Mouse (Mus musculus): ENCODE measurements at regions not wholly inside any gene's neighbourhood (a gene's known extent, or its start where the extent isn't known, plus 50 kb on each side); places are given as distances from the start of the nearest gene placed in this dataset.

DNA sequence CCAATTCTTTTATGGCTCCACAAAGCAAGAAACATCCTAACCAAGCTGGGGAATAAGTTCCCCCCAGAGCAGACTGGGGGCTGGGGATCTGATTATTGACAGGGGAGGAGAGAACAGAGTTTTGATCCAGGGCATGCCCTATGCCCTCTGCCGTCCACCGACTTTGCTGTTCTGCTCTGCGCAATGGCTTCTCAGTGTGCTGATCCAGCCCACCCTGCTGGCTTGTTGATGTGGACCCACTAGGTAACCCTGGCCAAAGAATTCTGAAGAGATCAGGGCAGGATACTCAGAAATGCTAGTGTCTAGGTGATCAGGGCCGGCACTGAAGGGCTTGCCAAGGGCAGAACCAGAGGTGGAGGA is 327.8 kb upstream of the Sall1 start:
- no peak overlapping the region for H3K27ac ChIP-seq (replicated peaks; ENCODE audit: low read depth, low read length)
- DNase-seq (ENCODE audit: low spot score): no peak
- 29% methylated on average over 4 of the region's 4 CpGs for whole genome bisulfite sequencing

DNA sequence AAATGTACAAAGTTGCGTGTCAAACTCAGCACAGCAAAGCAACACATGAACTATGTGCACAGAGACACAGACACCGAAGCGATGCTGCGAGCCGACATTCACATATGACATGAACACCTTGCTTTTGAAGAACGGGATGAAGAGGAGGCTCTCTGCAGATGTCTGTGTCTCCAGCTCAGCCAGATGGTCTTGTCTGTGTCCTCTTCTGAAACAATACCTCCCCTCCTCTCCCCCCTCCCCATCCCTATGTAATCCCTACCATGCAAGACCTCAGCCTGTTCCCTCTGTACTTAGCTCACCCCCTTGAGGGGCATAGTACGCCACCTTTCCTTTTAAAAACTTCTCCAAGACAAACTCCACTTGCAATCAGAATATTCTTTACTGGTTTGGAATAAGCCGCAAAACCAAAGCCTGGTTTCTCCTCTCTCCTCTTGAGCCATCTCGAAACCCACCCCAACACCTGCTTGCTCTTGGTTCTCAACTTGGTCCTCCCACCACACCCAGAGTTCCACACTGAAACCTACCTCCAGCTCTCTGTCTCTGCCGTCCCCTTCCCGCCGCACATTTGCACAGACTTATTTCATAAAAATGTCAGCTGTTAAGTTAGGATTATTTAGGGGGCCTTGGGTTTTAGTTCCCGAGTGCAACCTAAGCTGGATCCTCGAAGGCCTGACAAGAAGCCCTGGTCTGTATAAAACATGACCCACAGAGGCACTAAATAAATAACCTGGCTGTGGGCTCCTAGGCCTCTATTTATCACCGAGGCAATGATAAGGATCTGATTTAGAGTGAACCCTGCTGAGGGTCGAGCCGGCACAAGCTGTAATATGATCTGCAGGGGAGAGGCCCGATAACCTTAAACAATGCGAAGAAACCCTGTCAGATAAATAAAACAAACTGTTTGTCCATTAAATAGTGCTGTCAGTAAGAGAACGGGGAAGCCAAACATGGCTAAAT is 327.1 kb upstream of the Sall1 start:
- H3K9me3 ChIP-seq (replicated peaks; ENCODE audit: control insufficient read depth, low read length): no peaks in the 10 kb centered on the region
- peak; percentile 19 for DNase-seq (ENCODE audit: low spot score)
- peaks cover 2% of the 10 kb centered on the region; the same call in 1 of the 2 replicates for H3K4me1 ChIP-seq (ENCODE audit: control insufficient read depth, insufficient read depth, low read length)
- no peak overlapping the region for H3K4me3 ChIP-seq (ENCODE audit: low read depth, low read length)
- no peaks in the 10 kb centered on the region for H3K36me3 ChIP-seq (replicated peaks; ENCODE audit: control insufficient read depth, insufficient read depth, low read depth, low read length)
- no peak overlapping the region for H3K9ac ChIP-seq (replicated peaks; ENCODE audit: low read length)
- ATAC-seq (replicated peaks; ENCODE audit: insufficient number of reproducible peaks, low FRiP score, low TSS enrichment, low read depth): no peak
- WGBS: 55% methylated on average over 20 of the region's 20 CpGs
- H3K4me2 ChIP-seq (ENCODE audit: low read depth, low read length): no peak overlapping the region
- H3K27ac ChIP-seq (replicated peaks; ENCODE audit: low read depth, low read length): no peak overlapping the region
- no peaks in the 10 kb centered on the region for H3K27me3 ChIP-seq (ENCODE audit: control insufficient read depth, insufficient read depth, low read length)

More for the DNA sequence above, 327.8 kb upstream of the Sall1 start:
- no peak for ATAC-seq (replicated peaks; ENCODE audit: insufficient number of reproducible peaks, low FRiP score, low TSS enrichment, low read depth)
- H3K36me3 ChIP-seq (replicated peaks; ENCODE audit: control insufficient read depth, insufficient read depth, low read depth, low read length): no peaks in the 10 kb centered on the region
- H3K9me3 ChIP-seq (replicated peaks; ENCODE audit: control insufficient read depth, low read length): no peaks in the 10 kb centered on the region
- peaks cover 2% of the 10 kb centered on the region; the same call in 1 of the 2 replicates for H3K4me1 ChIP-seq (ENCODE audit: control insufficient read depth, insufficient read depth, low read length)
- no peaks in the 10 kb centered on the region for H3K27me3 ChIP-seq (ENCODE audit: control insufficient read depth, insufficient read depth, low read length)
- no peak overlapping the region for H3K4me2 ChIP-seq (ENCODE audit: low read depth, low read length)
- no peak overlapping the region for H3K4me3 ChIP-seq (ENCODE audit: low read depth, low read length)
- H3K9ac ChIP-seq (replicated peaks; ENCODE audit: low read length): no peak overlapping the region

DNA sequence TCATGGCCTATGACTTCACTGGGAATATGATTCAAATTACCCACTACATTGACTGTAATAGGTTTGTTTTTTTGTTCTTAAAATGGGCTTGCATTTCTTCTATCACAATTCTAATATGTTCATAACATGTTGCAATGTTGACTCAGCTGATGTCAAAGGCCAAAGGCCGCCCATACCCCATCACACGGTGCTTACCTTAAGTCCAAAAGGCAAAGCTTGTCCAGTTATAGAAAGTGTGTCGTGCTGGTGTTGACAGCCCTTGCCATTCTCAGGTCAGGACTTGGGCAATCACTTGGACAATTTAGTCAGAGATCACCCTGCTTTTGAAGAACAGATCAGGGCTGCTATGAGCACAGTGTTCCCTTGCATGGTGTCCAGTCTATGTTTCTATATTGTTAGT is 321.5 kb upstream of the Sall1 start:
- no peak for DNase-seq (ENCODE audit: low spot score)
- H3K4me3 ChIP-seq (ENCODE audit: low read depth, low read length): no peak overlapping the region

DNA sequence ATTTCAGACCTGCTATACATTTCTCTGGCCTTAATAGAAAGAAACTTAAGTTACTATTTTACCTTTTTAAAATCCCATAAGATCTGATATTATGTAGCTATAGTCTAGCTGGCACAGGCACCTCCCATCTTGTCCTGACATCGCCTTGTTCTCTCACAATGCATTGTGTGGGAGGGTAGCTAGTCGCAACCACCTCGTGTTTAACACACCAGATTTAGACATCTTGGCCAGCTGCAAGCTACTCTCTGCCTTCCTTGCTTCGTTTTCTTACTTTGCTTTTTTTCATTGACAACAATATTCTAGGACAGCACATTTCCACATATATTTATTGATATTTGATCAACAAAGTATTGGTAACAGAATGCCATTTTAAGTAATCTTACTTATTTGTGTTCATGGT is 314.4 kb upstream of the Sall1 start:
- DNase-seq (ENCODE audit: low spot score) (no peak), ATAC-seq (replicated peaks; ENCODE audit: insufficient number of reproducible peaks, low FRiP score, low TSS enrichment, low read depth) (no peak)
- no peak overlapping the region for H3K9ac ChIP-seq (replicated peaks; ENCODE audit: low read length)
- no peak overlapping the region for H3K4me3 ChIP-seq (ENCODE audit: low read depth, low read length)
- no peaks in the 10 kb centered on the region for H3K27me3 ChIP-seq (ENCODE audit: control insufficient read depth, insufficient read depth, low read length)
- no peaks in the 10 kb centered on the region for H3K9me3 ChIP-seq (replicated peaks; ENCODE audit: control insufficient read depth, low read length)
- H3K27ac ChIP-seq (replicated peaks; ENCODE audit: low read depth, low read length): no peak overlapping the region
- no peaks in the 10 kb centered on the region for H3K36me3 ChIP-seq (replicated peaks; ENCODE audit: control insufficient read depth, insufficient read depth, low read depth, low read length)
- WGBS: 74% methylated on average over 4 of the region's 4 CpGs
- H3K4me2 ChIP-seq (ENCODE audit: low read depth, low read length): no peak overlapping the region
- no peaks in the 10 kb centered on the region for H3K4me1 ChIP-seq (ENCODE audit: control insufficient read depth, insufficient read depth, low read length)

More for the DNA sequence above, 321.5 kb upstream of the Sall1 start:
- no peak overlapping the region for H3K4me2 ChIP-seq (ENCODE audit: low read depth, low read length)
- H3K4me1 ChIP-seq (ENCODE audit: control insufficient read depth, insufficient read depth, low read length): no peaks in the 10 kb centered on the region
- 94% methylated on average over 3 of the region's 3 CpGs for WGBS
- no peak overlapping the region for H3K9ac ChIP-seq (replicated peaks; ENCODE audit: low read length)
- H3K9me3 ChIP-seq (replicated peaks; ENCODE audit: control insufficient read depth, low read length): no peaks in the 10 kb centered on the region
- no peaks in the 10 kb centered on the region for H3K36me3 ChIP-seq (replicated peaks; ENCODE audit: control insufficient read depth, insufficient read depth, low read depth, low read length)
- ATAC-seq (replicated peaks; ENCODE audit: insufficient number of reproducible peaks, low FRiP score, low TSS enrichment, low read depth): no peak
- no peak overlapping the region for H3K27ac ChIP-seq (replicated peaks; ENCODE audit: low read depth, low read length)
- H3K27me3 ChIP-seq (ENCODE audit: control insufficient read depth, insufficient read depth, low read length): no peaks in the 10 kb centered on the region

DNA sequence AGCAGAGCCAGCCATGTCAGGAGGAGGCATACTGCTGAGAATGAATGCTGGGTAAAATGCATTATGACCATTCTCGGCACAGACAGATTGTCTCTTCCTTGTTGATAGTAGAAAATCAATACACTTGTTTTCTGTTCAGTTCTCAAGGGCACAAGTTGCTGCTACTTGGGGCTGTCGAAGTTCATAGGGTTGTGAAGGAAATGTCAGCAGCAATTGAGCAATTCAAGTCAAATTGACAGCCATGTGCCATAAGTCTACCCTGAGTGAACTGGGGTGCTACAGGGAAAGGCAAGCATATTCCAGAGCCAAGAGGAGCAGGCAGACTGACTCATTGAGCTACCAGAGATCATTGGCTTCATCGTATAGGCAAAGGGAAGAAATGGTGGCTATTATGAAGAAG is 301.6 kb upstream of the Sall1 start:
- DNase-seq (ENCODE audit: low spot score): no peak
- ATAC-seq (replicated peaks; ENCODE audit: insufficient number of reproducible peaks, low FRiP score, low TSS enrichment, low read depth): no peak
- H3K27me3 ChIP-seq (ENCODE audit: control insufficient read depth, insufficient read depth, low read length): no peaks in the 10 kb centered on the region
- WGBS: 79% methylated on average over 3 of the region's 3 CpGs
- H3K9me3 ChIP-seq (replicated peaks; ENCODE audit: control insufficient read depth, low read length): no peaks in the 10 kb centered on the region
- no peak overlapping the region for H3K4me2 ChIP-seq (ENCODE audit: low read depth, low read length)
- no peaks in the 10 kb centered on the region for H3K4me1 ChIP-seq (ENCODE audit: control insufficient read depth, insufficient read depth, low read length)
- H3K27ac ChIP-seq (replicated peaks; ENCODE audit: low read depth, low read length): no peak overlapping the region
- H3K36me3 ChIP-seq (replicated peaks; ENCODE audit: control insufficient read depth, insufficient read depth, low read depth, low read length): no peaks in the 10 kb centered on the region
- no peak overlapping the region for H3K9ac ChIP-seq (replicated peaks; ENCODE audit: low read length)
- no peak overlapping the region for H3K4me3 ChIP-seq (ENCODE audit: low read depth, low read length)

DNA sequence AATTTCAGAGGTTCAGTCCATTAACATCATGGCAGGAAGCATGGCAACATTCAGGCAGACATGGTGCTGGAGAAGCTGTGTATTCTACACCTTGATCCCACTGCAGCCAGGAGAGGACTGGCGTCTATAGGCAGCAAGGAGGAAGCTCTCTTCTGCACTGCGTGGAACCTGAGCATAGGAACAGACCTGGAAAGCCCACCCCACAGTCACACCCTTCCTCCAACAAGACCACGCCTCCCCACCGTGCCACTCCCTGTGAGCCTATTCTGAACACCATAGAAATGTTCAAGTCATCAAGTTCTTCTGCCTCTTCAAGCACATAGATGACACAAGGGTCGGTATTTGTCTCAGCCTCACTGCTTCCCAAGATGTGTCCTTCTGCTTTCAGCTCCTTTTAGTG is 297.7 kb upstream of the Sall1 start:
- no peaks in the 10 kb centered on the region for H3K4me1 ChIP-seq (ENCODE audit: control insufficient read depth, insufficient read depth, low read length)
- no peak overlapping the region for H3K9ac ChIP-seq (replicated peaks; ENCODE audit: low read length)
- no peaks in the 10 kb centered on the region for H3K27me3 ChIP-seq (ENCODE audit: control insufficient read depth, insufficient read depth, low read length)
- H3K36me3 ChIP-seq (replicated peaks; ENCODE audit: control insufficient read depth, insufficient read depth, low read depth, low read length): no peaks in the 10 kb centered on the region
- 82% methylated on average over 5 of the region's 5 CpGs for WGBS
- ATAC-seq (replicated peaks; ENCODE audit: insufficient number of reproducible peaks, low FRiP score, low TSS enrichment, low read depth): no peak
- H3K4me3 ChIP-seq (ENCODE audit: low read depth, low read length): no peak overlapping the region
- no peak overlapping the region for H3K27ac ChIP-seq (replicated peaks; ENCODE audit: low read depth, low read length)
- DNase-seq (ENCODE audit: low spot score): no peak
- no peak overlapping the region for H3K4me2 ChIP-seq (ENCODE audit: low read depth, low read length)
- no peaks in the 10 kb centered on the region for H3K9me3 ChIP-seq (replicated peaks; ENCODE audit: control insufficient read depth, low read length)

DNA sequence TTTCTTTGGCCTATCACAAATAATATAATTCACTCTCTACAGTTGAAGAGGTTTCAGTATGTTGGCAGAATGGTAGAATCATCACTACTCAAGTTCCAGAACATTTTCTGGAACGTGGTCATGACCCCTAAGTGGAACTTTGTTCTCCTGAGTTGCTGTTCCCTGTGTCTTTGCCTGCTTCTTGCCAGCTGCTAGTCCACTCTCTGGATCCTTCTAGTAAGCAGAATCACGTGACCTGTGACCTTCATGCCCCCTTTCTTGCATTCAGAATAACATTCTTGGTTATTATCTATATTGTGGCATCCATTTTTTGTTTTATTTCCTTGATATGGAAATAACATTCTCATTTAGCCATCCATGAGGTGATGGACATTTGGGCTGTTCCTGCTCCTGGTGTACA is 291.5 kb upstream of the Sall1 start:
- Histone ChIP-seq H3K4me2 (ENCODE audit: low read depth, low read length) (no peak overlapping the region), H3K4me3 (ENCODE audit: low read depth, low read length) (no peak overlapping the region), H3K4me1 (ENCODE audit: control insufficient read depth, insufficient read depth, low read length) (no peaks in the 10 kb centered on the region), H3K27me3 (ENCODE audit: control insufficient read depth, insufficient read depth, low read length) (no peaks in the 10 kb centered on the region), H3K27ac (replicated peaks; ENCODE audit: low read depth, low read length) (no peak overlapping the region), H3K9ac (replicated peaks; ENCODE audit: low read length) (no peak overlapping the region), H3K9me3 (replicated peaks; ENCODE audit: control insufficient read depth, low read length) (no peaks in the 10 kb centered on the region), H3K36me3 (replicated peaks; ENCODE audit: control insufficient read depth, insufficient read depth, low read depth, low read length) (no peaks in the 10 kb centered on the region)
- DNase-seq (ENCODE audit: low spot score) (no peak), ATAC-seq (replicated peaks; ENCODE audit: insufficient number of reproducible peaks, low FRiP score, low TSS enrichment, low read depth) (no peak)
- 70% methylated on average over 2 of the region's 2 CpGs for WGBS

DNA sequence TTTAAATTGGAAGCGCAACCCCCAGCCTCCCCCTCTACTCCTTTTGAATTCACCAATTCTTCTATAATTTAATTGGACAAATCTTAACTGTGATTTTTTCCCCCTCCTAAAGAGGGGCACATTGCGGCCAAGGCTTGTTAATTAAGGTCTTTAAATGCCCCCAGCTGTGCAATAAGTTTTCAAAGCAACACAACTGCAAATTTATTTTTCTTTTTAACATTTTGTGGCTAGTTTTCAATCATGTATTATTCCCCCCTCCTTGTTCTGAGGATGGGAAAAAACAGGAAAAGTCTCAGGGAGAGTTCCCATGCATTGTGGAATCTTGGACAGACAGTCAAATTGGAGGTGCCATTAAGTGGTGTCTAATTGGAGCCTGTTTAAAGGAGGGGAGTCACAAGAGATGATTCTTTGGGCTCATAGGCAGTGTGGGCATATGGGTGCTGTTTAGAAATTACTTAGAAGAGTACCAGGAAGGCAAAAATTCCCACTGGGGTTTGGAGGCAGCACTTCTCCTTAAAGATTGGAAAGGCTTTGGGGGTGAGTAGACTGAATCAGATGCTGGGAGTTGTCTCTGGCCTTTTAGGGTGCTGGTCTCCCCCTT is 281.9 kb upstream of the Sall1 start:
- ATAC-seq (replicated peaks; ENCODE audit: insufficient number of reproducible peaks, low FRiP score, low TSS enrichment, low read depth) (no peak), DNase-seq (ENCODE audit: low spot score) (no peak)
- no peaks in the 10 kb centered on the region for H3K27me3 ChIP-seq (ENCODE audit: control insufficient read depth, insufficient read depth, low read length)
- no peak overlapping the region for H3K4me2 ChIP-seq (ENCODE audit: low read depth, low read length)
- WGBS: 70% methylated on average over 2 of the region's 2 CpGs
- H3K9ac ChIP-seq (replicated peaks; ENCODE audit: low read length): no peak overlapping the region
- no peak overlapping the region for H3K27ac ChIP-seq (replicated peaks; ENCODE audit: low read depth, low read length)
- H3K9me3 ChIP-seq (replicated peaks; ENCODE audit: control insufficient read depth, low read length): no peaks in the 10 kb centered on the region
- H3K4me1 ChIP-seq (ENCODE audit: control insufficient read depth, insufficient read depth, low read length): no peaks in the 10 kb centered on the region
- no peaks in the 10 kb centered on the region for H3K36me3 ChIP-seq (replicated peaks; ENCODE audit: control insufficient read depth, insufficient read depth, low read depth, low read length)
- H3K4me3 ChIP-seq (ENCODE audit: low read depth, low read length): no peak overlapping the region
